Mouse (Mus musculus): ENCODE measurements at regions not wholly inside any gene's neighbourhood (a gene's known extent, or its start where the extent isn't known, plus 50 kb on each side); places are given as distances from the start of the nearest gene placed in this dataset.

GRCm38 (mm10) chr13:6306989-6307917, 240.7 kb upstream of the Pitrm1 start:
- no peaks in the 10 kb centered on the region for H3K36me3 ChIP-seq (replicated peaks)
- DNase-seq (ENCODE audit: low spot score): peak; percentile 8
- H3K27me3 ChIP-seq (replicated peaks; ENCODE audit: low read depth, poor library complexity, severe bottlenecking): no peaks in the 10 kb centered on the region
- peaks cover 9% of the 10 kb centered on the region; the same call in 1 of the 2 replicates for H3K4me1 ChIP-seq
- 66% methylated on average over 7 of the region's 7 CpGs for WGBS
- no peaks in the 10 kb centered on the region for H3K9me3 ChIP-seq
- no peak overlapping the region for H3K4me3 ChIP-seq
- H3K27ac ChIP-seq (replicated peaks): no peak overlapping the region

- Histone ChIP-seq H3K27me3 (replicated peaks; ENCODE audit: low read depth, poor library complexity, severe bottlenecking) (no peaks in the 10 kb centered on the region), H3K36me3 (replicated peaks) (no peaks in the 10 kb centered on the region), H3K4me3 (no peak overlapping the region), H3K9me3 (no peaks in the 10 kb centered on the region), H3K4me1 (no peaks in the 10 kb centered on the region), H3K27ac (replicated peaks) (no peak overlapping the region)
- no peak for DNase-seq (ENCODE audit: low spot score)
Observed at GRCm38 (mm10) chr13:6316201-6316600, 231.7 kb upstream of the Pitrm1 start.

- H3K4me3 ChIP-seq: no peak overlapping the region
- H3K27ac ChIP-seq (replicated peaks): no peak overlapping the region
- 78% methylated on average over 2 of the region's 2 CpGs for WGBS
- no peaks in the 10 kb centered on the region for H3K4me1 ChIP-seq
- H3K27me3 ChIP-seq (replicated peaks; ENCODE audit: low read depth, poor library complexity, severe bottlenecking): no peaks in the 10 kb centered on the region
- no peaks in the 10 kb centered on the region for H3K9me3 ChIP-seq
- no peaks in the 10 kb centered on the region for H3K36me3 ChIP-seq (replicated peaks)
- DNase-seq (ENCODE audit: low spot score): no peak
Observed at GRCm38 (mm10) chr13:6323948-6324347, 224.0 kb upstream of the Pitrm1 start.

GRCm38 (mm10) chr13:6330320-6330950, 217.5 kb upstream of the Pitrm1 start:
- Histone ChIP-seq H3K27me3 (replicated peaks; ENCODE audit: low read depth, poor library complexity, severe bottlenecking) (no peaks in the 10 kb centered on the region), H3K36me3 (replicated peaks) (no peaks in the 10 kb centered on the region), H3K27ac (replicated peaks) (no peak overlapping the region), H3K4me3 (no peak overlapping the region), H3K4me1 (no peaks in the 10 kb centered on the region), H3K9me3 (no peaks in the 10 kb centered on the region)
- WGBS: 90% methylated on average over 3 of the region's 3 CpGs
- no peak for DNase-seq (ENCODE audit: low spot score)

GRCm38 (mm10) chr13:6340157-6340556, 207.8 kb upstream of the Pitrm1 start:
- Histone ChIP-seq H3K4me1 (no peaks in the 10 kb centered on the region), H3K9me3 (no peaks in the 10 kb centered on the region), H3K27ac (replicated peaks) (no peak overlapping the region), H3K4me3 (no peak overlapping the region), H3K36me3 (replicated peaks) (no peaks in the 10 kb centered on the region), H3K27me3 (replicated peaks; ENCODE audit: low read depth, poor library complexity, severe bottlenecking) (no peaks in the 10 kb centered on the region)
- 76% methylated on average over 7 of the region's 7 CpGs for WGBS
- DNase-seq (ENCODE audit: low spot score): peak; percentile 11

GRCm38 (mm10) chr13:6341102-6341737, 206.7 kb upstream of the Pitrm1 start:
- 77% methylated on average over 3 of the region's 3 CpGs for WGBS
- no peaks in the 10 kb centered on the region for H3K36me3 ChIP-seq (replicated peaks)
- DNase-seq (ENCODE audit: low spot score): no peak
- H3K27me3 ChIP-seq (replicated peaks; ENCODE audit: low read depth, poor library complexity, severe bottlenecking): no peaks in the 10 kb centered on the region
- H3K9me3 ChIP-seq: no peaks in the 10 kb centered on the region
- H3K4me3 ChIP-seq: no peak overlapping the region
- H3K27ac ChIP-seq (replicated peaks): no peak overlapping the region
- no peaks in the 10 kb centered on the region for H3K4me1 ChIP-seq

- DNase-seq (ENCODE audit: low spot score): no peak
- Histone ChIP-seq H3K9me3 (no peaks in the 10 kb centered on the region), H3K4me3 (no peak overlapping the region), H3K4me1 (no peaks in the 10 kb centered on the region), H3K36me3 (replicated peaks) (no peaks in the 10 kb centered on the region), H3K27ac (replicated peaks) (no peak overlapping the region), H3K27me3 (replicated peaks; ENCODE audit: low read depth, poor library complexity, severe bottlenecking) (no peaks in the 10 kb centered on the region)
- 84% methylated on average over 4 of the region's 4 CpGs for WGBS
Observed at GRCm38 (mm10) chr13:6365169-6365568, 182.8 kb upstream of the Pitrm1 start.

GRCm38 (mm10) chr13:6367661-6368060, 180.3 kb upstream of the Pitrm1 start:
- Histone ChIP-seq H3K36me3 (replicated peaks) (no peaks in the 10 kb centered on the region), H3K27ac (replicated peaks) (no peak overlapping the region), H3K4me3 (no peak overlapping the region), H3K27me3 (replicated peaks; ENCODE audit: low read depth, poor library complexity, severe bottlenecking) (no peaks in the 10 kb centered on the region), H3K9me3 (no peaks in the 10 kb centered on the region), H3K4me1 (no peaks in the 10 kb centered on the region)
- WGBS: 79% methylated on average over 1 of the region's 1 CpGs
- no peak for DNase-seq (ENCODE audit: low spot score)

GRCm38 (mm10) chr13:6374570-6375173, 173.3 kb upstream of the Pitrm1 start:
- H3K4me3 ChIP-seq: no peak overlapping the region
- H3K27me3 ChIP-seq (replicated peaks; ENCODE audit: low read depth, poor library complexity, severe bottlenecking): no peaks in the 10 kb centered on the region
- H3K27ac ChIP-seq (replicated peaks): no peak overlapping the region
- no peaks in the 10 kb centered on the region for H3K36me3 ChIP-seq (replicated peaks)
- H3K9me3 ChIP-seq: no peaks in the 10 kb centered on the region
- DNase-seq (ENCODE audit: low spot score): no peak
- WGBS: 68% methylated on average over 3 of the region's 3 CpGs
- no peaks in the 10 kb centered on the region for H3K4me1 ChIP-seq

- no peaks in the 10 kb centered on the region for H3K4me1 ChIP-seq
- no peak overlapping the region for H3K27ac ChIP-seq (replicated peaks)
- H3K36me3 ChIP-seq (replicated peaks): no peaks in the 10 kb centered on the region
- 91% methylated on average over 3 of the region's 3 CpGs for WGBS
- H3K9me3 ChIP-seq: no peaks in the 10 kb centered on the region
- H3K27me3 ChIP-seq (replicated peaks; ENCODE audit: low read depth, poor library complexity, severe bottlenecking): no peaks in the 10 kb centered on the region
- DNase-seq (ENCODE audit: low spot score): no peak
- H3K4me3 ChIP-seq: no peak overlapping the region
Observed at GRCm38 (mm10) chr13:6377919-6378318, 170.0 kb upstream of the Pitrm1 start.

- DNase-seq (ENCODE audit: low spot score): no peak
- H3K4me1 ChIP-seq: 0 out of 2 replicates have a peak, but pooled peaks cover 5% of the 10 kb centered on the region
- H3K4me3 ChIP-seq: no peak overlapping the region
- no peaks in the 10 kb centered on the region for H3K27me3 ChIP-seq (replicated peaks; ENCODE audit: low read depth, poor library complexity, severe bottlenecking)
- no peak overlapping the region for H3K27ac ChIP-seq (replicated peaks)
- H3K9me3 ChIP-seq: no peaks in the 10 kb centered on the region
- WGBS: 65% methylated on average over 4 of the region's 5 CpGs
- no peaks in the 10 kb centered on the region for H3K36me3 ChIP-seq (replicated peaks)
Observed at GRCm38 (mm10) chr13:6395562-6396223, 152.3 kb upstream of the Pitrm1 start.

GRCm38 (mm10) chr13:6397648-6398047, 150.3 kb upstream of the Pitrm1 start:
- no peak for DNase-seq (ENCODE audit: low spot score)

More at GRCm38 (mm10) chr13:6397648-6398047, 150.3 kb upstream of the Pitrm1 start:
- whole genome bisulfite sequencing: 86% methylated on average over 1 of the region's 1 CpGs
- H3K27ac ChIP-seq (replicated peaks): no peak overlapping the region
- no peaks in the 10 kb centered on the region for H3K36me3 ChIP-seq (replicated peaks)
- no peaks in the 10 kb centered on the region for H3K27me3 ChIP-seq (replicated peaks; ENCODE audit: low read depth, poor library complexity, severe bottlenecking)
- H3K9me3 ChIP-seq: no peaks in the 10 kb centered on the region
- no peak overlapping the region for H3K4me3 ChIP-seq
- H3K4me1 ChIP-seq: 0 out of 2 replicates have a peak, but pooled peaks cover 5% of the 10 kb centered on the region
